Mouse (Mus musculus): Measurements from ENCODE around the gene Snrpd3. TPM values are rescaled to one million over a fixed set of nuclear protein-coding genes. Genes with fewer than 3 reads are reported as not detected.

Snrpd3 gene
- polyA plus RNA-seq, 1 experiment, result 2.6 TPM

GRCm38 (mm10) chr10:75510446-75510845 lies 6.9 kb upstream of the Snrpd3 start:
- no peaks in the 10 kb centered on the region for H3K27me3 ChIP-seq (ENCODE audit: control insufficient read depth)

DNA sequence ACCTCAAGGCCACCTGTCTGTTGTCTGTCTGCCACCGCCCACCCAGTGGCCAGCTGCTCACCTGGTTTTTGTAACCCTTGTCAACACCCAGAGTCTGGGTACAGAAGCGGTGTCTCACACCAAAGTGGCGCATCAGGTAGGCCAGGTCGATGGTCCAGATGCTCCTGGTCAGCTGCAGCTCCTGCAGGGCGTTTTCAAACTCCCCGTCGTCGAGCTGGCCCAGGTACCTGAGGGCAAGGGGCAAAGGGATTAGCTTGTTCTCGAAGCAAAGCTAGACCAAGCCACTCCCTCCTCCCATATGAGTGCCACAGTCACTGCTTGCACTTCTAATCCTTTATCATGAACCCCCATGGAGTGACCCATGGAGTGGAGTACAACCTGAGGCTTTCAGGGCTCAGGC lies 6.3 kb upstream of the Snrpd3 start:
- no peak overlapping the region for H3K4me3 ChIP-seq (replicated peaks)
- no peaks in the 10 kb centered on the region for H3K9me3 ChIP-seq (ENCODE audit: control insufficient read depth, low read length)
- peaks cover 97% of the 10 kb centered on the region for H3K36me3 ChIP-seq (ENCODE audit: control insufficient read depth)
- TF ChIP-seq TAL1 (IDR thresholded peaks at IDR 0.05; ENCODE audit: low read length), result no peak
- TF ChIP-seq GATA1 (IDR thresholded peaks at IDR 0.05; ENCODE audit: low read length), result no peak
- peaks cover 67% of the 10 kb centered on the region for H3K4me1 ChIP-seq (ENCODE audit: control insufficient read depth)
- H3K27me3 ChIP-seq (ENCODE audit: control insufficient read depth), result no peaks in the 10 kb centered on the region

More at GRCm38 (mm10) chr10:75510446-75510845, 6.9 kb upstream of the Snrpd3 start:
- no peak overlapping the region for H3K4me3 ChIP-seq (replicated peaks)
- no peaks in the 10 kb centered on the region for H3K9me3 ChIP-seq (ENCODE audit: control insufficient read depth, low read length)
- peaks cover 96% of the 10 kb centered on the region for H3K36me3 ChIP-seq (ENCODE audit: control insufficient read depth)
- H3K4me1 ChIP-seq (ENCODE audit: control insufficient read depth), result peaks cover 63% of the 10 kb centered on the region
- TF ChIP-seq GATA1 (IDR thresholded peaks at IDR 0.05; ENCODE audit: low read length), result no peak
- no peak for TF ChIP-seq TAL1 (IDR thresholded peaks at IDR 0.05; ENCODE audit: low read length)

DNA sequence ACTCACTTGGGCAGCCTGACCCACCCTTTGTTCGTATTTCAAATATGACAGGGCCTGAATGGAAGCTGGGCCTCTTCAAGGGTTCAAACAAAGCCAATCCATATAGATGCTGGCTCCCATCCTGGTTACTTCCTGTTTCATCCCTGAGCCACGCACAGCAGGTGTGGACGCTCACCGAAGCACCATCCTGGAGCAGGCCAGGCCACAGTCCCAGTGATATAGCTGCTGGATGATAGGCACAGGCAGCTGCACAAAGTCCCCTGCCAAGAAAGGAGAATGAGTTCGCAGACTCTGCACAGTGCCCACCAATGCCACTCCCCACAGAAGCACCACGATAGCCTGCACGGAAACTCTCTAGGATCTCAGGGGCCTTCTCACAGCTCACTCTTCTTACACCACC lies 5.5 kb upstream of the Snrpd3 start:
- no peak overlapping the region for H3K4me3 ChIP-seq (replicated peaks)
- TF ChIP-seq TAL1 (IDR thresholded peaks at IDR 0.05; ENCODE audit: low read length) (no peak), GATA1 (IDR thresholded peaks at IDR 0.05; ENCODE audit: low read length) (no peak)
- no peaks in the 10 kb centered on the region for H3K9me3 ChIP-seq (ENCODE audit: control insufficient read depth, low read length)
- peaks cover 64% of the 10 kb centered on the region for H3K4me1 ChIP-seq (ENCODE audit: control insufficient read depth)
- no peaks in the 10 kb centered on the region for H3K27me3 ChIP-seq (ENCODE audit: control insufficient read depth)
- H3K36me3 ChIP-seq (ENCODE audit: control insufficient read depth), result peaks cover 92% of the 10 kb centered on the region

DNA sequence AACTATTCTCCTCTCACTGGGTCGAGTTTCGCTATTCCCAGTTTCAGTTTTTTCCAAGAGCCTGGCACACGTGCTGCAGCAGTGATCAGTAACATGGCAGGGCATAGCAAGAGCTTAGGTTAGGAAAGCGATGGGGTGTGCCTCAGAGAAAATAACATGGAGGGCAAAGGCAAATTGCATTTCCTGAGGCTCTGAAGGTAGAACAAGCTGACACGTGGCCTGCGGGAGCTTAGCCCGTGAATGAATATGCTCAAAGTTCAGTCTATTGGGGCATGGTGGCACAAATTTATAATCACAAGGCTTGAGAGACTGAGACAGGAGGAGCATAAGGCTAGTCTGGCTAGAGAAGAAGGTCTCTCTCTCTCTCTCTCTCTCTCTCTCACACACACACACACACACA lies 4.6 kb upstream of the Snrpd3 start:
- peaks cover 58% of the 10 kb centered on the region for H3K4me1 ChIP-seq (ENCODE audit: control insufficient read depth)
- H3K4me3 ChIP-seq (replicated peaks), result peak overlapping the region; percentile 3
- H3K36me3 ChIP-seq (ENCODE audit: control insufficient read depth), result peaks cover 83% of the 10 kb centered on the region

DNA sequence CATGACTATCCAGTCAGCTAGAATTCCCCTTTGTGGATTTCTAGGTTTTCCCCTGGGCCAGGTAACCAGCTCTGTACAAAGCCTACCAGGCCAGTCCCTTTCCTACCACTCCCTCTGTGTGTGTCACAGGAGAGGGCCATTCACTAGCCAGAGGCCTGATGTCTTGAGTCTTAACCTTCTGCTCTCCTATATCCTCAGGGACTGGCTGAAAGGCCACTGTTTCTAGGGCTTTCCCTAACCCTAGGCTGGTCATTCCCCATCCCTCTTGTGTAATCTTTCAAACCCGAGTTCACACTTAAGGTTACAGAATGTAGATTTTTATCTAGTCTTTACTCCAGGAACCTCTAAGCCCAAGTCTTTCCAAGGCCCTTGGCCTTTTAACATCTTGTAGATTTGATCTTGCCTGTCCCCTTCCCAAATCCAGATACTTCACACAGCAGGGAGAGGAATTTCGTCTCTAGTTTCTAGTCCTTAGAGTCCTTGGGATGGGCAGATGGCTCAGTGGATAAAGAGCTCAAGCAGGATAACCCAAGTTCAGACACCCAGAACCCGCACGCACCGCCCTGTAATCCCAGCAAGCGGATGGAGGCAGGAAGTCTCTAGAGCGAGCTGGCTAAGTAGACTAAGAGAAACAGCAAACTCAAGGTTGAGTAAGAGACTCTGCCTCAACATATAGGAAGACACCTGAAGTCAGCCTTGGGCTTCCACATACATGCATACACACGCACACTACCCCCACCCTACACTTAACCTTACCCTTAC lies 3.9 kb upstream of the Snrpd3 start:
- H3K4me3 ChIP-seq (replicated peaks), result peak overlapping the region; percentile 85
- no peak for TF ChIP-seq GATA1 (IDR thresholded peaks at IDR 0.05; ENCODE audit: low read length)
- TF ChIP-seq TAL1 (IDR thresholded peaks at IDR 0.05; ENCODE audit: low read length), result no peak
- H3K27me3 ChIP-seq (ENCODE audit: control insufficient read depth), result no peaks in the 10 kb centered on the region
- peaks cover 63% of the 10 kb centered on the region for H3K4me1 ChIP-seq (ENCODE audit: control insufficient read depth)
- H3K36me3 ChIP-seq (ENCODE audit: control insufficient read depth), result peaks cover 76% of the 10 kb centered on the region
- H3K9me3 ChIP-seq (ENCODE audit: control insufficient read depth, low read length), result no peaks in the 10 kb centered on the region

More for the DNA sequence above, 4.6 kb upstream of the Snrpd3 start:
- no peak for TF ChIP-seq TAL1 (IDR thresholded peaks at IDR 0.05; ENCODE audit: low read length)
- TF ChIP-seq GATA1 (IDR thresholded peaks at IDR 0.05; ENCODE audit: low read length), result no peak
- Histone ChIP-seq H3K9me3 (ENCODE audit: control insufficient read depth, low read length) (no peaks in the 10 kb centered on the region), H3K27me3 (ENCODE audit: control insufficient read depth) (no peaks in the 10 kb centered on the region)

- Histone ChIP-seq H3K9me3 (ENCODE audit: control insufficient read depth, low read length) (no peaks in the 10 kb centered on the region), H3K36me3 (ENCODE audit: control insufficient read depth) (peaks cover 72% of the 10 kb centered on the region), H3K27me3 (ENCODE audit: control insufficient read depth) (no peaks in the 10 kb centered on the region), H3K4me1 (ENCODE audit: control insufficient read depth) (peaks cover 68% of the 10 kb centered on the region), H3K4me3 (replicated peaks) (peak overlapping the region; percentile 85)
- TF ChIP-seq TAL1 (IDR thresholded peaks at IDR 0.05; ENCODE audit: low read length) (no peak), GATA1 (IDR thresholded peaks at IDR 0.05; ENCODE audit: low read length) (peak; percentile 91)
These were observed 3.0 kb upstream of the Snrpd3 start for GRCm38 (mm10) chr10:75514361-75514760.

DNA sequence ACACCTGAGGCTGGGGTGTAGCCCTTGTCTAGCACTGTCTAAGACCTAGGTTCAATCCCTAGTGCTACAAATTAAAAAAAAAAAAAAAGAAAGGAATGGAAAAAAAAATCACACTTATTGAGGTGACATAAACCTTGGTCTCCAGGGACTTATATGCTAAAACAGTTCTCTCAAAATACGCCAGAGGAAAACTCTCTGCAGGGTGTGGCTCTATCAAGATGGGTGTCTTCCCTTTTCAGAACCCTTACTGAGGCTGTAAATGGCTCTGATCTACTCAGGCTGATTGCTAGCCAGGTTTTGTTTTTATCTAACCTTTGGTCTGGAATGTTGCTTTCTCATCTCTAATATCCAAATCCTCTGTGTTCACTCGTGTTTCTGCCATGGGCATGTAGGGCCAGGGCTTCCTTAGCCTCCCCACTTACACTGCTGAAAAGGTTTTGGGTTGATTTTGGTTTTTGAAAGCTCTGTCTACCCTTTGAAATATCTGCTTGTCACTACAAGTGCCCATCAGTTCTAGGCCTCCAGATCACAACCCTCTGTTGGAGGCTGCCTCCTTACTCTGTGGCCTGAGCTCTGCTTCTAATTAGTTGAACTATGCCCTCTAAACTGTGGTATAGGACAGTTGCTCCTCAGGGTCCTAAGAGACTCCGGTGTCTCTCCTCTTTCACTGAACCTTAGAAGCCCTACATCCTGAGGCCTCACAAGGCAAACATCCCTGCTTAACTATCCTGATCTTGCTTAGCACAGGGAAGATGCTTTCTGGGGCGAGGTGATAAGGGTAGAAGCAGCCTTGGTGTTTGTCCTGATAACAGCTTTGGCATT lies 1.9 kb upstream of the Snrpd3 start:
- Histone ChIP-seq H3K9me3 (ENCODE audit: control insufficient read depth, low read length) (no peaks in the 10 kb centered on the region), H3K27me3 (ENCODE audit: control insufficient read depth) (no peaks in the 10 kb centered on the region), H3K4me1 (ENCODE audit: control insufficient read depth) (peaks cover 75% of the 10 kb centered on the region), H3K36me3 (ENCODE audit: control insufficient read depth) (peaks cover 72% of the 10 kb centered on the region), H3K4me3 (replicated peaks) (peak overlapping the region; percentile 85)
- peak; percentile 96 for TF ChIP-seq GATA1 (IDR thresholded peaks at IDR 0.05; ENCODE audit: low read length)
- TF ChIP-seq TAL1 (IDR thresholded peaks at IDR 0.05; ENCODE audit: low read length), result peak; percentile 95

DNA sequence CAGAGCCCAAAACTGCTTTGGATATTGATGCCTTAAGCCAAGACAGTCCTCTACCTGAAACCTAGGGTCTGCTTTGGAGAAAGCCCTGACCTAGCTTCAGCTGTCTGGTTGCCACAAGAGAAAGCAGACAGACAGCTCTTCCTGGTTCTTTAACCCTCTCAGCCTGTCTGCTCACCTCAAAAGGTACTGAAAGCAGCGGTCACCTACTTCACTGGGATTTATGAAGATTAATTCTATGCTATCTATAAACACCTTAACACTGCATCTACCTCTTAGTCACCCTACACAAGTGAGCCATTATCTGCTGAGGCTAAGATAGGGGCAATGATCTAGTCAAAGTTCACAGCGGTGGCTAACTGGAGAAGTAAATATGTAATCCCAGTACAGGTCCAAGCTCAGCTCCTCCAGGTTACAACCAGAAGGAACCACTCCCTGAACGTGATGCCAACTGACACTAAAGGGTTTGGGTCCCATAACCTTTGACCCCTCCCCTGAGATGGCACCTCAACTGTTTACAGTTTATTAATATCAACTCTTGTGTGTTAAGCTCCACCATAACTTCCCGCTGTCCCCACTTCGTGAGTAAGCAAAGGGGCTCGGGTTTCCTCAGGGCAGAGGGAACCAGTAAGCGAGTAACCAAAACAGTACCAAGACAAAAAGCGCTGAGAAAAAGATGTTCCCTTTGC lies 1.2 kb upstream of the Snrpd3 start:
- Histone ChIP-seq H3K36me3 (ENCODE audit: control insufficient read depth) (peaks cover 72% of the 10 kb centered on the region), H3K4me1 (ENCODE audit: control insufficient read depth) (peaks cover 78% of the 10 kb centered on the region), H3K4me3 (replicated peaks) (peak overlapping the region; percentile 85), H3K9me3 (ENCODE audit: control insufficient read depth, low read length) (no peaks in the 10 kb centered on the region), H3K27me3 (ENCODE audit: control insufficient read depth) (no peaks in the 10 kb centered on the region)
- TF ChIP-seq GATA1 (IDR thresholded peaks at IDR 0.05; ENCODE audit: low read length) (no peak), TAL1 (IDR thresholded peaks at IDR 0.05; ENCODE audit: low read length) (no peak)

DNA sequence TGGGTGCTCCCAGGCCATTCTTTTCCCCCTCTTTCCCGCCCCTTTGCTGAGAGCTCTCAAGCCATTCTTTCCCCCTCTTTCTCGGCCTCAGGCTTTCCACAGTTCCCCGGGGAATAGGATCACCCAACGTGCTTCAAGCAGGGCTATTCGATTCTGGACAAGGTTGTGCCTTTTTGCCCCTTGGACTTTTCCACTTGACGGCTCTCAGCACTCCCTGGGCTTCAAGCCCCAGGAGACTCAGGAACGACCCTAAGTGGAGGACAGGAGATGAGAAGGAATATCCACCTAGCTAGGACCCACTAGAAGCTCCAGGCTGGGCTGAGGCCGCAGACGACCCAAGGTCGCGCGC lies 653 bp upstream of the Snrpd3 start:
- no peak for TF ChIP-seq GATA1 (IDR thresholded peaks at IDR 0.05; ENCODE audit: low read length)
- TF ChIP-seq TAL1 (IDR thresholded peaks at IDR 0.05; ENCODE audit: low read length), result no peak
- peaks cover 72% of the 10 kb centered on the region for H3K36me3 ChIP-seq (ENCODE audit: control insufficient read depth)
- H3K27me3 ChIP-seq (ENCODE audit: control insufficient read depth), result no peaks in the 10 kb centered on the region
- H3K4me3 ChIP-seq (replicated peaks), result peak overlapping the region; percentile 85
- H3K9me3 ChIP-seq (ENCODE audit: control insufficient read depth, low read length), result no peaks in the 10 kb centered on the region
- peaks cover 79% of the 10 kb centered on the region for H3K4me1 ChIP-seq (ENCODE audit: control insufficient read depth)

Measured in erythroblast, embryonic 14.5 days (primary cell).